Mouse (Mus musculus) neural tube, embryonic 12.5 days (tissue): ENCODE results near the gene Lzts2. TPM values are rescaled to one million over a fixed set of nuclear protein-coding genes. Genes with fewer than 3 reads are reported as not detected.

Experiments
- ATAC-seq: fragments of 200-750 bp; cut with Nextera tagmentation; 2 replicates; pipeline ENCODE4 v1.8.0; 2017; ENCODE audit warnings: low read depth, mild to moderate bottlenecking, moderate TSS enrichment, moderate library complexity; ENCODE audit not compliant: low FRiP score
- H3K27ac ChIP-seq: fragments of 300-500 bp; sonication (generic); 2 replicates; pipeline ENCODE4 v1.5.1; 2016
- H3K27me3 ChIP-seq: fragments of 300-500 bp; sonication (generic); replicated peaks from 2 replicates; pipeline ENCODE4 v1.6.1; 2016; ENCODE audit warnings: mild to moderate bottlenecking
- H3K36me3 ChIP-seq: fragments of 300-500 bp; sonication (generic); 2 replicates; pipeline ENCODE4 v1.6.1; 2016; ENCODE audit warnings: mild to moderate bottlenecking
- H3K4me1 ChIP-seq: fragments of 300-500 bp; sonication (generic); 2 replicates; pipeline ENCODE4 v1.6.1; 2016
- H3K4me2 ChIP-seq: fragments of 300-500 bp; sonication (generic); replicated peaks from 2 replicates; pipeline ENCODE4 v1.6.1; 2016; ENCODE audit warnings: mild to moderate bottlenecking
- H3K4me3 ChIP-seq: fragments of 300-500 bp; sonication (generic); 2 replicates; pipeline ENCODE4 v1.5.1; 2016
- H3K9ac ChIP-seq: fragments of 300-500 bp; sonication (generic); 2 replicates; pipeline ENCODE4 v1.6.1; 2016; ENCODE audit warnings: mild to moderate bottlenecking
- H3K9me3 ChIP-seq: fragments of 300-500 bp; sonication (generic); 2 replicates; pipeline ENCODE4 v1.6.1; 2016; ENCODE audit warnings: mild to moderate bottlenecking
- WGBS: fragments of 180-500 bp; shearing (Covaris S2); methylation state at CpG from one replicate; pipeline ENCODE4 v1.1.7; 2016; 5-methylcytosine and 5-hydroxymethylcytosine counted together
- polyA plus RNA-seq: library from polyadenylated mRNA; unstranded; fragments of >200 nt; fragmentation: Nextera tagmentation; extraction: Ambion mirVana; gene quantifications from 2 replicates; pipeline ENCODE4 v1.2.1, GENCODE M21; 2016

Lzts2 gene
- polyA plus RNA-seq, 1 experiment from 2014 or later, result 68.5 TPM

DNA sequence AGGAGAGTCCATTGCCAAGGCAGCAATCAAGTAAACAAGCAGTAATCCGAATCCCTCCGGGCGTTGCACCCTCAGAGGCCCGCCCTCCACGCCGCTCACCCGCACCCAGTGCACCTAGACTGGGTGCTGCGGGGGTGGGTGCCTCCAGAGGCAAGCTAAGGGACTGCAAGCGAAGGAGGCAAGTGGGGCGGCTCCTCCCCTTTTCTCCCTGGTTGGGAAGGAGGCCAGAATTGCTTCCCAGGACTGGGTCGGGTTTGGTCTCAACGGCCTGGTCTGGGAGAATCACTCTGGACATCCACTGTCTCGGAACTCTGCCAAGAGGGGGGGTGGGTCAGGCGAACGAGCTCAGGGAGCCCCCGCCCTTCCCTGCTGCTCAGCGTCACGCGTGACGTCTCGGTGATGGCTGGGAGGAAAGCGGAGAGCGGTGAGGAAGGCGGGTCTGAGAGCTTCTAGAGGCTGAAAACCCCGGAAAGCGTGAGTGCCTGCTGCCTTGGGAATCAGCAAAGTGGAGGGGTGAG, 33.3 kb downstream of the Lzts2 start, which contains the start of gene Sfxn3:
Gene Sfxn3, plus strand, starts transcription at position 87 of the 518 bp plus-strand sequence.
- peak; percentile 86 for ATAC-seq
- WGBS, result under 1% methylated on average over 26 of the region's 26 CpGs
- Histone ChIP-seq H3K4me1 (peaks cover 29% of the 10 kb centered on the region), H3K4me2 (peak within 1 kb of the TSS; percentile 65), H3K27ac (peak within 1 kb of the TSS; percentile 74), H3K36me3 (peaks cover 9% of the 10 kb centered on the region; the same call in 1 of the 2 replicates), H3K27me3 (peaks cover 24% of the 10 kb centered on the region), H3K9ac (peak within 1 kb of the TSS; percentile 69), H3K4me3 (peak within 1 kb of the TSS; percentile 51), H3K9me3 (no peaks in the 10 kb centered on the region)

GRCm38 (mm10) chr19:45047935-45048643, 33.9 kb downstream of the Lzts2 start:
- H3K9ac ChIP-seq, result peak overlapping the region; percentile 69
- H3K4me2 ChIP-seq, result peak overlapping the region; percentile 65
- H3K4me1 ChIP-seq, result peaks cover 29% of the 10 kb centered on the region
- peak; percentile 34 for ATAC-seq
- H3K9me3 ChIP-seq, result no peaks in the 10 kb centered on the region
- WGBS, result 57% methylated on average over 11 of the region's 11 CpGs
- peak overlapping the region; percentile 74 for H3K27ac ChIP-seq
- peaks cover 13% of the 10 kb centered on the region; the same call in 1 of the 2 replicates for H3K36me3 ChIP-seq
- H3K27me3 ChIP-seq, result peaks cover 24% of the 10 kb centered on the region
- H3K4me3 ChIP-seq, result peak overlapping the region; percentile 51

GRCm38 (mm10) chr19:45048644-45049365, 34.6 kb downstream of the Lzts2 start:
- 85% methylated on average over 12 of the region's 12 CpGs for WGBS
- Histone ChIP-seq H3K27ac (no peak overlapping the region), H3K27me3 (peaks cover 24% of the 10 kb centered on the region), H3K9ac (0 out of 2 replicates have a peak overlapping the region, but pooled peaks have one; percentile 69), H3K36me3 (peaks cover 13% of the 10 kb centered on the region; the same call in 1 of the 2 replicates), H3K9me3 (no peaks in the 10 kb centered on the region), H3K4me1 (peaks cover 29% of the 10 kb centered on the region), H3K4me3 (peak overlapping the region; percentile 51), H3K4me2 (peak overlapping the region; percentile 65)
- no peak for ATAC-seq

GRCm38 (mm10) chr19:45049523-45049922, 35.3 kb downstream of the Lzts2 start:
- Histone ChIP-seq H3K27me3 (peaks cover 20% of the 10 kb centered on the region), H3K4me2 (peak overlapping the region; percentile 65; the same call in 1 of the 2 replicates), H3K4me3 (no peak overlapping the region), H3K27ac (no peak overlapping the region), H3K9me3 (no peaks in the 10 kb centered on the region), H3K4me1 (peaks cover 29% of the 10 kb centered on the region), H3K36me3 (peaks cover 19% of the 10 kb centered on the region; the same call in 1 of the 2 replicates), H3K9ac (no peak overlapping the region; the same call in 1 of the 2 replicates)
- 79% methylated on average over 9 of the region's 9 CpGs for WGBS
- ATAC-seq, result no peak

DNA sequence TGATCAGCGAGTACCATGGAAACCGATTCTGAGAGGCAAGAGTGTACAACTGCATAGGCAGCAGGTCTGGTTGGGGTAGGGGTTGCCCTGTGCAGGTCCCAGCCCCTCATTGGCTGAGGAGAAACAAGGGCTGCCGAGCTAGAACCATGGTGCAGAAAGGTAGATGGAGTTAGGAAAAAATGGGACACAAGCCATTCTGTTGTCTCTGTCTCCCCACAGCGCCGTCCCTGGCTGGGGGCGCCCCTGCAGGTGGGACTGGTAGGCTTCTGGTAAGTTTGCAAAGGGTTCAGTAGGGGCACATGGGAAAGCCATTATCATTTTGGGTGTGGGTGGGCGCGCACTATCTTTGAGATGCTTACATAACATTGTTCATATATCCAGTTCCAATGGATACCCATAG, 39.2 kb downstream of the Lzts2 start:
- H3K4me1 ChIP-seq, result peaks cover 29% of the 10 kb centered on the region
- H3K9me3 ChIP-seq, result no peaks in the 10 kb centered on the region
- peaks cover 22% of the 10 kb centered on the region; the same call in 1 of the 2 replicates for H3K36me3 ChIP-seq
- no peak overlapping the region for H3K9ac ChIP-seq
- 0 out of 2 replicates have a peak, but pooled peaks cover 4% of the 10 kb centered on the region for H3K27me3 ChIP-seq
- no peak overlapping the region for H3K27ac ChIP-seq
- H3K4me3 ChIP-seq, result no peak overlapping the region
- ATAC-seq, result no peak
- WGBS, result 87% methylated on average over 8 of the region's 8 CpGs
- H3K4me2 ChIP-seq, result no peak overlapping the region

DNA sequence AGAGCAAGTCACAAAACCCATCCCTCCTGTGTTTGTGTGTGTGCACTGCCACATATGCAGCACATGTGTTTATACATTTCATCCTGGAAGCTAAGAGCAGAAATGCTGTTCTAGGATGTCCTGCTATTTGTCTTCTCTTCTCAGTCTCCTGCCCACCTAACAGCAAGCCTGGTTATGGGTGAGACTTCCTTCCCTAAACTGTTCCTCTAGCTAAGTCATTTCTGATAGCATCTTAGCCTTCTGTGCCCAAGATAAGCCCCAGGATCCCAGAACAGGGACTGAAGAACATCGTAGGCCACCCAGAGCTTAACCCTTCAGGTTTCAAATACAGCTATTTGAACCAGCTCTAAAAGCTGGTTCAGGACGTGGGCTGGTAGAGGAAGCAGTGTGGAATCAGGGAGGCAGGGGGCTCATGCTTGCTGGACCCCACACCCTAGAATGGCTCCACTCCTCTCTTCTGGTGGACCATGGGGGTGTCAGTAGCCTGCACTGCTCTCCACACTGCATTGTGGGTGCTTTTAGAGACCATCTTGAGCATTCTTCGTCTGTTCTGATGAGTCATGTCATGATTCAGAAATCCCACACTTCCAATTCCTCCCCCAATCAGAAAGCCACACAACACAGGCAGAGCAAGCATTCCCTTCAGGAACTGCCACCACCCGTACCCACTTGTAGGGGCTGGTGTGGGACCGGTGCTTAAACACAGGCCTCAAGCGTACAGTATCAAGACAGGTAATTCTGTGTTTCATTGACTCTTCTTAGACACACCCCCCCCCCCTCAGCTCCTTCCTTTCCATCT, 40.9 kb downstream of the Lzts2 start:
- no peak overlapping the region for H3K4me2 ChIP-seq
- no peaks in the 10 kb centered on the region for H3K9me3 ChIP-seq
- 0 out of 2 replicates have a peak, but pooled peaks cover 4% of the 10 kb centered on the region for H3K27me3 ChIP-seq
- ATAC-seq, result no peak
- H3K9ac ChIP-seq, result no peak overlapping the region
- H3K4me3 ChIP-seq, result no peak overlapping the region
- WGBS, result 81% methylated on average over 6 of the region's 6 CpGs
- peaks cover 22% of the 10 kb centered on the region; the same call in 1 of the 2 replicates for H3K36me3 ChIP-seq
- peaks cover 23% of the 10 kb centered on the region for H3K4me1 ChIP-seq
- H3K27ac ChIP-seq, result no peak overlapping the region

DNA sequence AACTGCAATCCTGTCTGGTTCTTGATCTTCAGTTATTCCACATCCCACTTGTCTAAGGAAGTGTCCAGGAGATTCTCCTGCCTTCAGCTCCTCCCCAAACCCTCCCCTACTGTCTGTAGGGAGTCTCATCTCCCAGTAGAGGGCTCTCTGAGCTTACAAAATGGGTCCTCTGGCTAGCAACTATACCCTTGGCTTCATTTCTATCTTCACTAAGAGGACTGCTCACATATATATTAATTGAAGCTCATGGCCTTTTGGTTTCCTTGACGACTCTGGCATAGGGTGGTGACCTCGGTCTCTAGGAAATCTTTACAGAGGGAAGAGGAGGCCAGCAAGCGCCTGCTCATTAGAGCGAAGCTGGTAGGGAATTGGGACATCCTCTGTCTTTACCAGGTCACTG, 42.1 kb downstream of the Lzts2 start:
- Histone ChIP-seq H3K4me2 (peak overlapping the region; percentile 78), H3K4me1 (peaks cover 23% of the 10 kb centered on the region), H3K4me3 (no peak overlapping the region), H3K9me3 (no peaks in the 10 kb centered on the region), H3K36me3 (peaks cover 18% of the 10 kb centered on the region; the same call in 1 of the 2 replicates), H3K9ac (no peak overlapping the region), H3K27me3 (0 out of 2 replicates have a peak, but pooled peaks cover 4% of the 10 kb centered on the region), H3K27ac (no peak overlapping the region)
- 49% methylated on average over 4 of the region's 4 CpGs for WGBS
- no peak for ATAC-seq

DNA sequence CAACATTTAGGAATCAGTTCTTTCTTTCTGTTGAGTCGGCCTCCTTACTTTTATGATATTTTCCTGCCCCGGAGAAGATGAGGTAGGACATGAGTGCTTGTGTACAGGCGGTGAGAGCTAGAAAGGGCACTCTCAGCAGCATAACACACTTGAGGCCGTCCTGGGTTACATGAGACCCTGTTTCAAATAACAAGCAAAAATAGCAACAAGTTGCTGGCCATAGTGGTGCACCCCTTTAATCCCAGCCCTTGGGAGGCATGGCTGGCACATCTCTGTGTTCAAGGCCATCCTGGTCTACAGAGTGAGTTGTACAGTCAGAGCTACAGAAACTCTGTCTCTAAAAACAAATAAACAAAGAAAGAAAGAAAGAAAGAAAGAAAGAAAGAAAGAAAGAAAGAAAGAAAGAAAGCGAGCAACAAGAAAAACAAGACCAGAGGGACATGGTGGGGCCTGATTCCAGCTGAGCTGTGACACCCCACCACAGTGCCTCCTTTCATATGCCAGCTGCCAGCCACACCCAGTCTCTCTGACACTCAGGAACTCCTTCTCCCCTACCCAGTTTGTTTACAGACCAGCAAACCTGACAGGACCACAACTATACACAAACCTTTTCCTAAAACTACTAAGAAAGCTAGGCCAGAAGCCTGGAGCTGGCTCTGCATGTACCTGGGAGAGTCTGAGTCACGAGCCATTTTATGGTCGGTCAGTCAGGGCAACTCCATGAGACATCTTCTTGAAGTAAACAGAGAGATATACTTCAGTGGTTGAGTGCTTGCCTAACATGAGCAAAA, 42.9 kb downstream of the Lzts2 start:
- no peak overlapping the region for H3K27ac ChIP-seq
- peak overlapping the region; percentile 78 for H3K4me2 ChIP-seq
- no peaks in the 10 kb centered on the region for H3K9me3 ChIP-seq
- peak overlapping the region; percentile 60; the same call in 1 of the 2 replicates for H3K9ac ChIP-seq
- H3K4me1 ChIP-seq, result peaks cover 23% of the 10 kb centered on the region
- H3K36me3 ChIP-seq, result peaks cover 16% of the 10 kb centered on the region; the same call in 1 of the 2 replicates
- WGBS, result 90% methylated on average over 7 of the region's 7 CpGs
- no peak overlapping the region for H3K4me3 ChIP-seq
- ATAC-seq, result no peak
- 0 out of 2 replicates have a peak, but pooled peaks cover 4% of the 10 kb centered on the region for H3K27me3 ChIP-seq

GRCm38 (mm10) chr19:45057724-45058112, 43.5 kb downstream of the Lzts2 start:
- WGBS, result 51% methylated on average over 7 of the region's 7 CpGs
- no peaks in the 10 kb centered on the region for H3K9me3 ChIP-seq
- peak overlapping the region; percentile 57 for H3K4me3 ChIP-seq
- peak overlapping the region; percentile 78 for H3K4me2 ChIP-seq
- peak overlapping the region; percentile 95 for H3K27ac ChIP-seq
- H3K9ac ChIP-seq, result peak overlapping the region; percentile 60
- H3K36me3 ChIP-seq, result peaks cover 11% of the 10 kb centered on the region; the same call in 1 of the 2 replicates
- 0 out of 2 replicates have a peak, but pooled peaks cover 4% of the 10 kb centered on the region for H3K27me3 ChIP-seq
- no peak; the same call in 1 of the 2 replicates for ATAC-seq
- H3K4me1 ChIP-seq, result peaks cover 23% of the 10 kb centered on the region

GRCm38 (mm10) chr19:45058113-45058839, 44.1 kb downstream of the Lzts2 start:
- Histone ChIP-seq H3K4me2 (peak overlapping the region; percentile 78), H3K27ac (peak overlapping the region; percentile 95), H3K9ac (peak overlapping the region; percentile 74), H3K9me3 (no peaks in the 10 kb centered on the region), H3K4me3 (peak overlapping the region; percentile 57), H3K27me3 (0 out of 2 replicates have a peak, but pooled peaks cover 4% of the 10 kb centered on the region), H3K4me1 (peaks cover 23% of the 10 kb centered on the region), H3K36me3 (peaks cover 9% of the 10 kb centered on the region; the same call in 1 of the 2 replicates)
- ATAC-seq, result peak; percentile 89
- WGBS, result under 1% methylated on average over 34 of the region's 34 CpGs
